Mouse (Mus musculus) forebrain, embryonic 12.5 days (tissue): Measurements from ENCODE around the gene Slc25a51. TPM values are rescaled to one million over a fixed set of nuclear protein-coding genes. Genes with fewer than 3 reads are reported as not detected.
"Not testable (repeated sequence)": the region's sequence is repeated elsewhere in the genome, so short reads cannot be mapped to it uniquely, and the experiment has no call there.

Source experiments
- ATAC-seq: fragments of 200-750 bp; cut with Nextera tagmentation; 2 replicates; pipeline ENCODE4 v1.8.0; 2017; ENCODE audit warnings: moderate TSS enrichment; ENCODE audit not compliant: low FRiP score
- H3K27ac ChIP-seq: fragments of 300-500 bp; sonication (generic); 2 replicates; pipeline ENCODE4 v1.5.1; 2016; ENCODE audit warnings: mild to moderate bottlenecking
- H3K27me3 ChIP-seq: fragments of 300-500 bp; sonication (generic); 2 replicates; pipeline ENCODE4 v1.6.1; 2016; ENCODE audit warnings: mild to moderate bottlenecking
- H3K36me3 ChIP-seq: fragments of 300-500 bp; sonication (generic); replicated peaks from 2 replicates; pipeline ENCODE4 v1.6.1; 2016; ENCODE audit warnings: mild to moderate bottlenecking
- H3K4me1 ChIP-seq: fragments of 300-500 bp; sonication (generic); 2 replicates; pipeline ENCODE4 v1.6.1; 2016
- H3K4me2 ChIP-seq: fragments of 300-500 bp; sonication (generic); 2 replicates; pipeline ENCODE4 v1.6.1; 2016; ENCODE audit warnings: mild to moderate bottlenecking, moderate library complexity
- H3K4me3 ChIP-seq: fragments of 300-500 bp; sonication (generic); replicated peaks from 2 replicates; pipeline ENCODE4 v1.5.1; 2016; ENCODE audit warnings: mild to moderate bottlenecking
- H3K9ac ChIP-seq: fragments of 300-500 bp; sonication (generic); 2 replicates; pipeline ENCODE4 v1.6.1; 2016; ENCODE audit warnings: mild to moderate bottlenecking
- H3K9me3 ChIP-seq: fragments of 300-500 bp; sonication (generic); 2 replicates; pipeline ENCODE4 v1.6.1; 2016
- WGBS: fragments of 180-500 bp; shearing (Covaris S2); methylation state at CpG from one replicate; pipeline ENCODE4 v1.1.7; 2016; 5-methylcytosine and 5-hydroxymethylcytosine counted together
- microRNA-seq: library from miRNA; unstranded; fragments of <30 nt; microRNA quantifications from one replicate; pipeline ENCODE4, GENCODE M21; 2017
- polyA plus RNA-seq: library from polyadenylated mRNA; unstranded; fragments of >200 nt; fragmentation: Nextera tagmentation; extraction: Ambion mirVana; gene quantifications from 2 replicates; pipeline ENCODE4 v1.2.1, GENCODE M21; 2016

Slc25a51 gene
- polyA plus RNA-seq, 1 experiment from 2014 or later = 86.8 TPM

- H3K4me3 ChIP-seq = no peak overlapping the region
- no peak for ATAC-seq
- WGBS = 84% methylated on average over 11 of the region's 11 CpGs
These were observed 16.0 kb downstream of the Slc25a51 start for GRCm38 (mm10) chr4:45392572-45392971.

GRCm38 (mm10) chr4:45392099-45392498 lies 16.5 kb downstream of the Slc25a51 start:
- H3K4me1 ChIP-seq = no peaks in the 10 kb centered on the region
- peaks cover 3% of the 10 kb centered on the region; the same call in 1 of the 2 replicates for H3K9me3 ChIP-seq
- H3K27me3 ChIP-seq = no peaks in the 10 kb centered on the region
- H3K27ac ChIP-seq = no peak overlapping the region
- H3K9ac ChIP-seq = no peak overlapping the region
- ATAC-seq = no peak
- no peak overlapping the region for H3K4me3 ChIP-seq
- WGBS = 68% methylated on average over 4 of the region's 4 CpGs
- H3K4me2 ChIP-seq = no peak overlapping the region
- peaks cover 6% of the 10 kb centered on the region for H3K36me3 ChIP-seq

More at GRCm38 (mm10) chr4:45392572-45392971, 16.0 kb downstream of the Slc25a51 start:
- Histone ChIP-seq H3K27me3 (no peaks in the 10 kb centered on the region), H3K4me1 (no peaks in the 10 kb centered on the region), H3K9me3 (no peaks in the 10 kb centered on the region), H3K36me3 (peaks cover 10% of the 10 kb centered on the region), H3K4me2 (no peak overlapping the region), H3K27ac (no peak overlapping the region), H3K9ac (no peak overlapping the region)

GRCm38 (mm10) chr4:45387296-45387695 lies 21.3 kb downstream of the Slc25a51 start:
- not testable (repeated sequence) for H3K27me3 ChIP-seq, H3K4me2 ChIP-seq, H3K9me3 ChIP-seq, H3K27ac ChIP-seq, H3K9ac ChIP-seq, H3K36me3 ChIP-seq, ATAC-seq, H3K4me1 ChIP-seq, H3K4me3 ChIP-seq
- 94% methylated on average over 5 of the region's 5 CpGs for WGBS

- not testable (repeated sequence) for H3K36me3 ChIP-seq, H3K4me3 ChIP-seq, H3K9me3 ChIP-seq, H3K9ac ChIP-seq, H3K4me1 ChIP-seq, ATAC-seq, H3K27ac ChIP-seq, H3K4me2 ChIP-seq, H3K27me3 ChIP-seq
- 87% methylated on average over 2 of the region's 2 CpGs for WGBS
These were observed 26.4 kb downstream of the Slc25a51 start for GRCm38 (mm10) chr4:45382133-45382532.

GRCm38 (mm10) chr4:45380903-45381580 lies 27.5 kb downstream of the Slc25a51 start:
- H3K4me1 ChIP-seq, H3K4me3 ChIP-seq, H3K9me3 ChIP-seq, H3K27ac ChIP-seq, ATAC-seq, H3K36me3 ChIP-seq, H3K9ac ChIP-seq, H3K27me3 ChIP-seq, H3K4me2 ChIP-seq: not testable (repeated sequence)
- 86% methylated on average over 10 of the region's 10 CpGs for WGBS

- no peak overlapping the region for H3K4me2 ChIP-seq
- no peak overlapping the region for H3K4me3 ChIP-seq
- H3K27me3 ChIP-seq = no peaks in the 10 kb centered on the region
- H3K9me3 ChIP-seq = no peaks in the 10 kb centered on the region
- peaks cover 42% of the 10 kb centered on the region for H3K36me3 ChIP-seq
- H3K9ac ChIP-seq = no peak overlapping the region
- H3K4me1 ChIP-seq = no peaks in the 10 kb centered on the region
- WGBS = 92% methylated on average over 4 of the region's 4 CpGs
- H3K27ac ChIP-seq = no peak overlapping the region
- no peak for ATAC-seq
These were observed 32.0 kb downstream of the Slc25a51 start for GRCm38 (mm10) chr4:45376573-45376972.

GRCm38 (mm10) chr4:45374879-45375278 lies 33.7 kb downstream of the Slc25a51 start:
- Histone ChIP-seq H3K9me3 (no peaks in the 10 kb centered on the region), H3K36me3 (peaks cover 55% of the 10 kb centered on the region), H3K9ac (no peak overlapping the region), H3K27me3 (no peaks in the 10 kb centered on the region), H3K4me2 (no peak overlapping the region), H3K27ac (no peak overlapping the region), H3K4me3 (no peak overlapping the region), H3K4me1 (no peaks in the 10 kb centered on the region)
- ATAC-seq = no peak
- 93% methylated on average over 5 of the region's 5 CpGs for WGBS

GRCm38 (mm10) chr4:45371261-45371660 lies 37.3 kb downstream of the Slc25a51 start:
- WGBS = 85% methylated on average over 3 of the region's 3 CpGs
- H3K36me3 ChIP-seq = peaks cover 50% of the 10 kb centered on the region
- no peaks in the 10 kb centered on the region for H3K27me3 ChIP-seq

GRCm38 (mm10) chr4:45356653-45357052 lies 51.9 kb downstream of the Slc25a51 start:
- H3K27ac ChIP-seq = no peak overlapping the region
- no peak overlapping the region for H3K4me3 ChIP-seq
- H3K4me1 ChIP-seq = no peaks in the 10 kb centered on the region
- peaks cover 29% of the 10 kb centered on the region for H3K36me3 ChIP-seq
- H3K9ac ChIP-seq = no peak overlapping the region
- H3K4me2 ChIP-seq = no peak overlapping the region
- H3K9me3 ChIP-seq = no peaks in the 10 kb centered on the region
- H3K27me3 ChIP-seq = no peaks in the 10 kb centered on the region
- no peak for ATAC-seq
- 93% methylated on average over 3 of the region's 3 CpGs for WGBS

More at GRCm38 (mm10) chr4:45371261-45371660, 37.3 kb downstream of the Slc25a51 start:
- no peak overlapping the region for H3K4me2 ChIP-seq
- H3K4me1 ChIP-seq = no peaks in the 10 kb centered on the region
- no peak for ATAC-seq
- H3K9ac ChIP-seq = no peak overlapping the region
- H3K9me3 ChIP-seq = no peaks in the 10 kb centered on the region
- no peak overlapping the region for H3K4me3 ChIP-seq
- no peak overlapping the region for H3K27ac ChIP-seq

Small RNA genes within 50 kb of the gene (microRNA-seq; reads per million reads assigned to microRNA genes)
- not detected for gene Gm25692

Other genes starting within 250 kb of the Slc25a51 start
- 0.96 and 1.00 TPM in 2 replicates for gene Frmpd1, start 223.9 kb downstream of the Slc25a51 start, polyA plus RNA-seq
- 16.2 TPM in 2 replicates for gene Trmt10b, start 111.6 kb downstream of the Slc25a51 start, polyA plus RNA-seq
- 12.1 and 14.5 TPM in 2 replicates for gene Dcaf10, start 66.7 kb downstream of the Slc25a51 start, polyA plus RNA-seq
- 86.9 and 92.0 TPM in 2 replicates for gene Exosc3, start 66.0 kb downstream of the Slc25a51 start, polyA plus RNA-seq
- 10.4 and 13.6 TPM in 2 replicates for gene Shb, start 123.7 kb upstream of the Slc25a51 start, polyA plus RNA-seq